Mouse (Mus musculus) C2C12 (cell line): ENCODE measurements around the gene Olfr808. TPM values are rescaled to one million over a fixed set of nuclear protein-coding genes. Genes with fewer than 3 reads are reported as not detected.

Experiments used
- H3K27me3 ChIP-seq: one replicate; pipeline ENCODE4 v1.6.1; 2011; ENCODE audit not compliant: control insufficient read depth, insufficient read depth, insufficient read length
- H3K36me3 ChIP-seq: one replicate; pipeline ENCODE4 v1.6.1; 2011; ENCODE audit not compliant: control insufficient read depth, insufficient read depth
- H3K4me3 ChIP-seq: one replicate; pipeline ENCODE4 v1.5.1; 2011; ENCODE audit warnings: mild to moderate bottlenecking, control low read depth; ENCODE audit not compliant: poor library complexity, insufficient read depth, severe bottlenecking
- H3K79me2 ChIP-seq: one replicate; pipeline ENCODE4 v1.6.1; 2011; ENCODE audit not compliant: control insufficient read depth, insufficient read depth
- H3K79me3 ChIP-seq: one replicate; pipeline ENCODE4 v1.6.1; 2011; ENCODE audit warnings: low read depth, control low read depth
- H3ac ChIP-seq: one replicate; pipeline ENCODE3; 2011; ENCODE audit warnings: low read depth; ENCODE audit not compliant: control insufficient read depth, insufficient read length
- CEBPB ChIP-seq: IDR thresholded peaks from one replicate; pipeline ENCODE4 v1.6.1; 2011; ENCODE audit warnings: low read depth, mild to moderate bottlenecking, control low read depth, moderate library complexity
- CTCF ChIP-seq: IDR thresholded peaks from one replicate; pipeline ENCODE4 v1.5.1; 2011; ENCODE audit not compliant: control insufficient read depth, insufficient read depth, insufficient read length
- FOSL1 ChIP-seq: IDR thresholded peaks from one replicate; pipeline ENCODE4 v1.8.0; 2011; ENCODE audit warnings: mild to moderate bottlenecking, low read length; ENCODE audit not compliant: poor library complexity, insufficient read depth, severe bottlenecking
- MAX ChIP-seq: IDR thresholded peaks from one replicate; pipeline ENCODE4 v1.6.1; 2011; ENCODE audit warnings: mild to moderate bottlenecking, control low read depth
- MYOD1 ChIP-seq: IDR thresholded peaks from one replicate; pipeline ENCODE4 v1.6.1; 2011; ENCODE audit warnings: low read depth; ENCODE audit not compliant: control insufficient read depth, insufficient read length
- MYOG ChIP-seq: IDR thresholded peaks from one replicate; pipeline ENCODE4 v1.6.1; 2011; ENCODE audit not compliant: control insufficient read depth, insufficient read length; ENCODE audit errors: extremely low read depth
- USF1 ChIP-seq: IDR thresholded peaks from one replicate; pipeline ENCODE4 v1.6.1; 2011; ENCODE audit warnings: low read depth, mild to moderate bottlenecking, control low read depth, moderate library complexity
- microRNA-seq: library from miRNA; unstranded; fragments of <30 nt; microRNA quantifications from one replicate; pipeline ENCODE4, GENCODE M21; 2019; ENCODE audit warnings: borderline microRNAs expressed
- polyA plus RNA-seq: library from polyadenylated mRNA; unstranded; fragments of >200 nt; fragmentation: generic; extraction: Trizol; gene quantifications from one replicate; pipeline ENCODE4 v1.2.1, GENCODE M21; 2012; ENCODE audit warnings: missing spikeins

The Olfr808 gene
- polyA plus RNA-seq, 1 experiment: not detected

- no peaks in the 10 kb centered on the region for H3K79me2 ChIP-seq
- H3K79me3 ChIP-seq: no peaks in the 10 kb centered on the region
- no peak within 1 kb of the TSS for H3ac ChIP-seq
- no peaks in the 10 kb centered on the region for H3K36me3 ChIP-seq
- TF ChIP-seq USF1: no peak
- no peak for TF ChIP-seq MAX
- no peak for TF ChIP-seq MYOG
- TF ChIP-seq CTCF: no peak
- no peak for TF ChIP-seq CEBPB
- TF ChIP-seq FOSL1: no peak
- TF ChIP-seq MYOD1: no peak
- H3K27me3 ChIP-seq: no peaks in the 10 kb centered on the region
- no peak within 1 kb of the TSS for H3K4me3 ChIP-seq
Observed at GRCm38 (mm10) chr10:129804296-129804695, 39.0 kb downstream of the Olfr808 start, which contains the start of gene Olfr811. Olfr811 (minus strand) TSS chr10:129804396.

Small RNAs within 50 kb of the gene (microRNA-seq; reads per million reads assigned to microRNA genes)
- gene Gm24485: not detected

Other genes starting within 250 kb of the Olfr808 start
- not detected for gene Olfr791, start 243.7 kb upstream of the Olfr808 start, polyA plus RNA-seq
- not detected for gene Olfr792, start 226.3 kb upstream of the Olfr808 start, polyA plus RNA-seq
- gene Olfr794, start 197.8 kb upstream of the Olfr808 start, polyA plus RNA-seq: not detected
- not detected for gene Olfr796, start 152.9 kb upstream of the Olfr808 start, polyA plus RNA-seq
- gene Olfr798, start 137.5 kb upstream of the Olfr808 start, polyA plus RNA-seq: not detected
- not detected for gene Olfr799, start 128.0 kb upstream of the Olfr808 start, polyA plus RNA-seq
- gene Olfr800, start 107.8 kb upstream of the Olfr808 start, polyA plus RNA-seq: not detected
- gene Olfr801, start 91.6 kb upstream of the Olfr808 start, polyA plus RNA-seq: not detected
- not detected for gene Olfr802, start 77.3 kb upstream of the Olfr808 start, polyA plus RNA-seq
- not detected for gene Olfr803, start 71.2 kb upstream of the Olfr808 start, polyA plus RNA-seq
- gene Olfr804, start 62.3 kb upstream of the Olfr808 start, polyA plus RNA-seq: not detected
- not detected for gene Olfr805, start 36.1 kb upstream of the Olfr808 start, polyA plus RNA-seq
- not detected for gene Olfr806, start 23.6 kb upstream of the Olfr808 start, polyA plus RNA-seq
- not detected for gene Olfr807, start 7.7 kb upstream of the Olfr808 start, polyA plus RNA-seq
- not detected for gene Olfr809, start 9.2 kb downstream of the Olfr808 start, polyA plus RNA-seq
- gene Olfr810, start 29.4 kb downstream of the Olfr808 start, polyA plus RNA-seq: not detected
- gene Olfr811, start 38.9 kb downstream of the Olfr808 start, polyA plus RNA-seq: not detected
- gene Olfr812, start 80.6 kb downstream of the Olfr808 start, polyA plus RNA-seq: not detected
- not detected for gene Olfr813, start 89.9 kb downstream of the Olfr808 start, polyA plus RNA-seq
- not detected for gene Olfr814, start 114.4 kb downstream of the Olfr808 start, polyA plus RNA-seq
- gene Olfr815, start 140.4 kb downstream of the Olfr808 start, polyA plus RNA-seq: not detected
- gene Olfr816, start 150.1 kb downstream of the Olfr808 start, polyA plus RNA-seq: not detected
- not detected for gene Olfr818, start 183.6 kb downstream of the Olfr808 start, polyA plus RNA-seq
- gene Olfr819, start 201.8 kb downstream of the Olfr808 start, polyA plus RNA-seq: not detected
- not detected for gene Olfr247, start 210.7 kb downstream of the Olfr808 start, polyA plus RNA-seq
- gene Gm10310, start 219.6 kb downstream of the Olfr808 start, polyA plus RNA-seq: not detected
- not detected for gene Olfr820, start 247.1 kb downstream of the Olfr808 start, polyA plus RNA-seq